Mouse (Mus musculus): ENCODE results near the gene Olfr601.

- no peak for TF ChIP-seq CTCF (IDR thresholded peaks at IDR 0.05; ENCODE audit: insufficient read depth, low read depth, low read length)
- no peak for TF ChIP-seq POLR2A (IDR thresholded peaks at IDR 0.05; ENCODE audit: insufficient read depth, low read depth, low read length)
These were observed 12.9 kb downstream of the Olfr601 start, which contains the start of gene Olfr600 for GRCm38 (mm10) chr7:103349569-103349968.

All from olfactory bulb, adult 2 months (tissue).